Mouse (Mus musculus): Measurements from ENCODE around the gene Setdb1. TPM values are rescaled to one million over a fixed set of nuclear protein-coding genes. Genes with fewer than 3 reads are reported as not detected.

Setdb1 gene
- polyA plus RNA-seq, 1 experiment from 2014 or later: 50.4 TPM

DNA sequence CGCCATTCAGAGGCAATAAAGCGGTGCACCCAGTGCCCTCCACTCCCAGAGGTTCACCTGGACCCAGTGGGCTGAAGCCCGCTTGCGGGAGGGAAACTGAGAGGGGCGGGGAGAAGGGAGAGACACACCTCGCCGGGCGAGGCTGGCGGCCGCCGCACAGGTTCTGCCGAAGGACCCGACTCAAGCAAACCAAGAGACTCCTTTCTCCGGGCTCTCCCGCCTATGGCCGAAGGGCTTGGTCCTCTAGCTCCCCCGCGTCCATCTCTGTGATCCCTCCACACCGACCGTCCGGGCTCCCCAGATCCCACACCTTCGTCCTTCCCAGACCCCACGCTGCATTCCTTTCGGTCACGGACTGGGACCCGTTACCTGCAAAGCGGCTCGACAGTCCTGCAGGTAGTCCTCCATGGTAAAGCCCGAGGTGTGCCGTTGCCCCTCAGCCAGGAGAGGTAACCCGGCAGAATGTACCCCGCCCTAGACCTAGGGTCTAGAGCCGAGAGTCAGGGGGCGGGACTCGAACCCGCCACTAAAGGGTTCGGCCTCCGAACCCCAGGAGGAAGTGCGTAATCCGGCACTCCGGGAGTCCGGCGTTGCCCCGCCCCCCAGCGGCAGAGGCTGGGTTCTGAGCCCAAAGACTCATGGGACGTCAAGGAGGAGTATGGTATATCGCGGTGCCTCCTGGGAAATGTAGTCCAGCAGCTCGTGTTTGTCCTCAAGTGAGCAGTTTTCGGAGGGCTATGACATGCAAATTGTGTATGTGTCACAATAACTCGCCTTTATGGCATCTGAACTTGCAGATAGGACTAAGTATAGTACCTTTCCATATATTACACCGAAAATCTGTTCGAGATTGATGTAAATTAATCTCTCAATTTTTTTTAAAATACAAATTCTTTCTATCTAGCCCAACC, 75.5 kb downstream of the Setdb1 start, which contains the start of the genes Mindy1 and Prune1:
TSS of gene Mindy1 (plus strand) at position 130 of the 911 bp plus-strand sequence.
TSS of gene Prune1 (minus strand) at position 861 of the 911 bp plus-strand sequence.
- H3K27me3 ChIP-seq (ENCODE audit: control insufficient read depth, insufficient read depth, low read length): no peaks in the 10 kb centered on the region
- H3K4me2 ChIP-seq (ENCODE audit: low read depth, low read length): peak within 1 kb of the TSS; percentile 57
- peak within 1 kb of the TSS; percentile 88 for H3K27ac ChIP-seq (ENCODE audit: low read depth, low read length)
- no peaks in the 10 kb centered on the region for H3K36me3 ChIP-seq (ENCODE audit: control insufficient read depth, insufficient read depth, low read length)
- ATAC-seq (ENCODE audit: low read depth): peak; percentile 90
- no peaks in the 10 kb centered on the region for H3K9me3 ChIP-seq (ENCODE audit: control insufficient read depth, low read length)
- under 1% methylated on average over 53 of the region's 53 CpGs for WGBS
- peak within 1 kb of the TSS; percentile 88 for H3K9ac ChIP-seq (replicated peaks; ENCODE audit: low read depth, low read length)
- H3K4me1 ChIP-seq (ENCODE audit: control insufficient read depth, insufficient read depth, low read length): peaks cover 21% of the 10 kb centered on the region
- H3K4me3 ChIP-seq (ENCODE audit: low read depth, low read length): peak within 1 kb of the TSS; percentile 57

DNA sequence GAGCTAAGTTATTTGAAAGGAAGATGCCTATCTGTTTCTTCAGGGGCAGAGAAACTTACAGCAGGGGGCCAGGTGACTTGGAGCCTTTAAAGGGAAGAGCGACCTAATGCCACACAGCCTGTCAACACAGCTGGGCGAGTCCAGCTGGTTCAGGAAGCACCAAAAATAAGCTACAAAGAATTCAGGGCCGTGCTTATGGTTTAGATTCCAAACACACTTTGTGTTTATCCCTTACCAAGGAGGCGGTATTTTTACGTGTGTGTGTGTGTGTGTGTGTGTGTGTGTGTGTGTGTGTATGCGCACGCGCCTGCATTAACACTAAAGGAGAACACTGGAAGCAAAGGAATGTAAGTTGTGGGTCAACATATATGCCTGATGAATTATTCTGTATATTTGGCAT, 76.3 kb downstream of the Setdb1 start:
- H3K36me3 ChIP-seq (ENCODE audit: control insufficient read depth, insufficient read depth, low read length): no peaks in the 10 kb centered on the region
- H3K4me3 ChIP-seq (ENCODE audit: low read depth, low read length): peak overlapping the region; percentile 57
- peak overlapping the region; percentile 57 for H3K4me2 ChIP-seq (ENCODE audit: low read depth, low read length)
- peak overlapping the region; percentile 85 for H3K27ac ChIP-seq (ENCODE audit: low read depth, low read length)
- peaks cover 21% of the 10 kb centered on the region for H3K4me1 ChIP-seq (ENCODE audit: control insufficient read depth, insufficient read depth, low read length)
- peak overlapping the region; percentile 88 for H3K9ac ChIP-seq (replicated peaks; ENCODE audit: low read depth, low read length)
- no peaks in the 10 kb centered on the region for H3K9me3 ChIP-seq (ENCODE audit: control insufficient read depth, low read length)
- no peaks in the 10 kb centered on the region for H3K27me3 ChIP-seq (ENCODE audit: control insufficient read depth, insufficient read depth, low read length)
- 36% methylated on average over 8 of the region's 8 CpGs for WGBS
- ATAC-seq (ENCODE audit: low read depth): no peak

DNA sequence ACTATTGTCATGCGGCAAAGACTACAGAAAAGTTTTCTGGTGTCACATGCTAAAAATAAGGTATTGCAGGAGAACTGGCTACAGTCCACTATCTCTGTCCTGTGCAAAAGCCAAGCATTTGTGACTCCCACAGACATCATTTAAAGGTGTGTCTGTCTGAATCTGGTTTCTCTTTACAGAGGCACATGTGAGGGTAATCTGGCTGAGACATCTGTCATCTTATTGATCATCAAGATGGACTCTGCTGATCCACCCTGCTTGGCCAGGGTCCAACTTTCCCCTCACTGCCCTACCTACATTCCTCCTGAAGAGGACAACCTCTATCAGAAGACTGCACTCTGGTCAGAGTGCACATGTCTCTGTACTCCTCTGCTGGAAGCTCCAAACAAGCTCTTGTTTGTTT, 79.9 kb downstream of the Setdb1 start:
- Histone ChIP-seq H3K9ac (replicated peaks; ENCODE audit: low read depth, low read length) (no peak overlapping the region), H3K4me2 (ENCODE audit: low read depth, low read length) (no peak overlapping the region), H3K27me3 (ENCODE audit: control insufficient read depth, insufficient read depth, low read length) (no peaks in the 10 kb centered on the region), H3K27ac (ENCODE audit: low read depth, low read length) (no peak overlapping the region), H3K36me3 (ENCODE audit: control insufficient read depth, insufficient read depth, low read length) (no peaks in the 10 kb centered on the region), H3K4me3 (ENCODE audit: low read depth, low read length) (no peak overlapping the region), H3K9me3 (ENCODE audit: control insufficient read depth, low read length) (no peaks in the 10 kb centered on the region), H3K4me1 (ENCODE audit: control insufficient read depth, insufficient read depth, low read length) (0 out of 2 replicates have a peak, but pooled peaks cover 3% of the 10 kb centered on the region)
- ATAC-seq (ENCODE audit: low read depth): no peak
- WGBS: 91% methylated on average over 1 of the region's 1 CpGs

DNA sequence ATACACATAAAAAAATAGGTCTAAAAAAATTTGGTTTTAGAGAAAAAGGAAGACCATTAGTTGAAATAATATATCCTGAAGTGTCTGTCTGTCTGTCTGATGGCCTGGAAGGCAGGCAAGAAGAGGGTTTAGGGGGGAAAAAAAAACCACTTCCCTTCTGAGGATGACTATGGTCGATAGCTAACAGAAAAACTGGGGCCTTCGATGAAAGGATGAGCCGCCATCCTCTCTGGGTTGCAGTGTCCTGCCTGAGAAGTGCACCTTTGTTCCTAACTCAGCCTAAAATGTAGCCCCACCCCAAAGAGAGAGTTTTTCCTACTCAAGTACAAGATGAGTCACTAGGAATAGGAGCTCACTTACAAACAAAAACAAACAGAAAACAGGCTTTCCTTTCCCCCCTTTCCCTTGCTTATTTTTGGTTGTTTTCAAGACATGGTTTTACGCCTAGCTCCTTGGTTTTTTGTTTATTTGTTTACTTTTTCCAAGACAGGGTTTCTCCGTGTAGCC, 80.5 kb downstream of the Setdb1 start:
- no peaks in the 10 kb centered on the region for H3K27me3 ChIP-seq (ENCODE audit: control insufficient read depth, insufficient read depth, low read length)
- H3K36me3 ChIP-seq (ENCODE audit: control insufficient read depth, insufficient read depth, low read length): no peaks in the 10 kb centered on the region
- 85% methylated on average over 5 of the region's 5 CpGs for WGBS
- H3K4me2 ChIP-seq (ENCODE audit: low read depth, low read length): no peak overlapping the region
- H3K4me3 ChIP-seq (ENCODE audit: low read depth, low read length): no peak overlapping the region
- no peak overlapping the region for H3K27ac ChIP-seq (ENCODE audit: low read depth, low read length)
- ATAC-seq (ENCODE audit: low read depth): no peak
- H3K9ac ChIP-seq (replicated peaks; ENCODE audit: low read depth, low read length): no peak overlapping the region
- H3K4me1 ChIP-seq (ENCODE audit: control insufficient read depth, insufficient read depth, low read length): 0 out of 2 replicates have a peak, but pooled peaks cover 3% of the 10 kb centered on the region
- H3K9me3 ChIP-seq (ENCODE audit: control insufficient read depth, low read length): no peaks in the 10 kb centered on the region

DNA sequence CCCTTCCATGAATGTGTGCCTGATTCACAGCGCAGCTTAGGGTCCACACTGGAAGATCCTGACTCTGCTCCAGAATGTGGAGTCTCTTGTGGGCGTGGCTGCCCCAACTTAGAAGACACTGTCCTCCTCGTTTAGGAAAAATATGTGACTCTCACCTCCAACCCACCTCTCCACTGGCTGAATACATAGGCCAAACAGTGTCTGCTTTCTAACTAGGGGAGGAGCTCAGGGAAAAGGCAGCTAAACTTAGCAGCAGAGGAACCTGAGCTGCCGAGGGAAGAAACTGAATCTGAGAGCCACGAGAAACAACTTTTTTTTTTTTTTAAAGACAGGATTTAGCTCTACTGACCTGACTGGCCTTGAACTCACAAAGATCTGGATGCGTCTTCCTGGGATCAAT, 81.8 kb downstream of the Setdb1 start:
- H3K27me3 ChIP-seq (ENCODE audit: control insufficient read depth, insufficient read depth, low read length): no peaks in the 10 kb centered on the region
- no peak overlapping the region for H3K9ac ChIP-seq (replicated peaks; ENCODE audit: low read depth, low read length)
- no peaks in the 10 kb centered on the region for H3K4me1 ChIP-seq (ENCODE audit: control insufficient read depth, insufficient read depth, low read length)
- no peaks in the 10 kb centered on the region for H3K36me3 ChIP-seq (ENCODE audit: control insufficient read depth, insufficient read depth, low read length)
- H3K4me2 ChIP-seq (ENCODE audit: low read depth, low read length): no peak overlapping the region
- H3K4me3 ChIP-seq (ENCODE audit: low read depth, low read length): no peak overlapping the region
- no peak for ATAC-seq (ENCODE audit: low read depth)
- 88% methylated on average over 6 of the region's 6 CpGs for WGBS
- H3K9me3 ChIP-seq (ENCODE audit: control insufficient read depth, low read length): no peaks in the 10 kb centered on the region
- H3K27ac ChIP-seq (ENCODE audit: low read depth, low read length): no peak overlapping the region

GRCm38 (mm10) chr3:95274453-95274852, 82.5 kb downstream of the Setdb1 start:
- no peak for ATAC-seq (ENCODE audit: low read depth)
- Histone ChIP-seq H3K4me1 (ENCODE audit: control insufficient read depth, insufficient read depth, low read length) (no peaks in the 10 kb centered on the region), H3K27me3 (ENCODE audit: control insufficient read depth, insufficient read depth, low read length) (no peaks in the 10 kb centered on the region), H3K4me2 (ENCODE audit: low read depth, low read length) (no peak overlapping the region), H3K9me3 (ENCODE audit: control insufficient read depth, low read length) (no peaks in the 10 kb centered on the region), H3K27ac (ENCODE audit: low read depth, low read length) (no peak overlapping the region), H3K9ac (replicated peaks; ENCODE audit: low read depth, low read length) (no peak overlapping the region), H3K4me3 (ENCODE audit: low read depth, low read length) (no peak overlapping the region), H3K36me3 (ENCODE audit: control insufficient read depth, insufficient read depth, low read length) (no peaks in the 10 kb centered on the region)
- WGBS: 91% methylated on average over 4 of the region's 4 CpGs

Other genes with a start within 250 kb of the Setdb1 start
- 157 and 160 TPM in 2 replicates for gene Vps72, start 246.2 kb downstream of the Setdb1 start, polyA plus RNA-seq (2014; fragmentation: Nextera tagmentation; extraction: Ambion mirVana)
- 0.72 and 0.98 TPM in 2 replicates for gene Tmod4, start 232.7 kb downstream of the Setdb1 start, polyA plus RNA-seq (2014; fragmentation: Nextera tagmentation; extraction: Ambion mirVana)
- gene Scnm1, start 223.2 kb downstream of the Setdb1 start, polyA plus RNA-seq (2014; fragmentation: Nextera tagmentation; extraction: Ambion mirVana): 80.8 and 96.9 TPM in 2 replicates
- 36.8 and 37.3 TPM in 2 replicates for gene Lysmd1, start 223.1 kb downstream of the Setdb1 start, polyA plus RNA-seq (2014; fragmentation: Nextera tagmentation; extraction: Ambion mirVana)
- gene Tnfaip8l2, start 214.8 kb downstream of the Setdb1 start, polyA plus RNA-seq (2014; fragmentation: Nextera tagmentation; extraction: Ambion mirVana): 2.1 and 4.1 TPM in 2 replicates
- gene Sema6c, start 196.7 kb downstream of the Setdb1 start, polyA plus RNA-seq (2014; fragmentation: Nextera tagmentation; extraction: Ambion mirVana): 26.0 and 26.6 TPM in 2 replicates
- 3.4 and 4.7 TPM in 2 replicates for gene Gabpb2, start 139.3 kb downstream of the Setdb1 start, polyA plus RNA-seq (2014; fragmentation: Nextera tagmentation; extraction: Ambion mirVana)
- 48.7 and 61.6 TPM in 2 replicates for gene Cdc42se1, start 128.5 kb downstream of the Setdb1 start, polyA plus RNA-seq (2014; fragmentation: Nextera tagmentation; extraction: Ambion mirVana)
- gene Mllt11, start 125.0 kb downstream of the Setdb1 start, polyA plus RNA-seq (2014; fragmentation: Nextera tagmentation; extraction: Ambion mirVana): 506 and 653 TPM in 2 replicates
- gene Gm128, start 115.6 kb downstream of the Setdb1 start, polyA plus RNA-seq (2014; fragmentation: Nextera tagmentation; extraction: Ambion mirVana): 0.23 and 0.31 TPM in 2 replicates
- gene Bnipl, start 106.0 kb downstream of the Setdb1 start, polyA plus RNA-seq (2014; fragmentation: Nextera tagmentation; extraction: Ambion mirVana): 0.28 TPM in 1 of 2 replicates, not detected in the other
- 37.2 and 47.3 TPM in 2 replicates for gene Mindy1, start 75.9 kb downstream of the Setdb1 start, polyA plus RNA-seq (2014; fragmentation: Nextera tagmentation; extraction: Ambion mirVana)
- gene Prune1, start 75.1 kb downstream of the Setdb1 start, polyA plus RNA-seq (2014; fragmentation: Nextera tagmentation; extraction: Ambion mirVana): 59.1 and 66.7 TPM in 2 replicates
- 0.18 and 0.28 TPM in 2 replicates for gene Anxa9, start 50.0 kb downstream of the Setdb1 start, polyA plus RNA-seq (2014; fragmentation: Nextera tagmentation; extraction: Ambion mirVana)
- gene Cers2, start 42.4 kb downstream of the Setdb1 start, polyA plus RNA-seq (2014; fragmentation: Nextera tagmentation; extraction: Ambion mirVana): 75.0 and 85.1 TPM in 2 replicates
- not detected in 2 replicates for gene 4930558C23Rik, start 45.6 kb upstream of the Setdb1 start, polyA plus RNA-seq (2014; fragmentation: Nextera tagmentation; extraction: Ambion mirVana)
- 12.5 and 18.6 TPM in 2 replicates for gene Arnt, start 77.2 kb upstream of the Setdb1 start, polyA plus RNA-seq (2014; fragmentation: Nextera tagmentation; extraction: Ambion mirVana)
- gene Ctsk, start 142.1 kb upstream of the Setdb1 start, polyA plus RNA-seq (2014; fragmentation: Nextera tagmentation; extraction: Ambion mirVana): 2.4 and 17.0 TPM in 2 replicates
- 13.9 and 20.9 TPM in 2 replicates for gene Ctss, start 169.6 kb upstream of the Setdb1 start, polyA plus RNA-seq (2014; fragmentation: Nextera tagmentation; extraction: Ambion mirVana)
- gene Hormad1, start 202.5 kb upstream of the Setdb1 start, polyA plus RNA-seq (2014; fragmentation: Nextera tagmentation; extraction: Ambion mirVana): not detected in 2 replicates
- gene Golph3l, start 231.7 kb upstream of the Setdb1 start, polyA plus RNA-seq (2014; fragmentation: Nextera tagmentation; extraction: Ambion mirVana): 29.5 and 32.4 TPM in 2 replicates

Data from neural tube, embryonic 14.5 days (tissue).